Mouse (Mus musculus) MEL-GATA-1-ER (cell line): Measurements from ENCODE around the gene Vamp8.
A peak's percentile ranks its signal among the peaks of the same experiment; 100 is the strongest.

Experiments used
- DNase-seq: peaks from one replicate; pipeline ENCODE4 v3.0.0-alpha.2; 2012; ENCODE audit warnings: low read depth; ENCODE audit errors: extremely low read depth

The Vamp8 gene

GRCm38 (mm10) chr6:72354025-72354424 is 36.5 kb downstream of the Vamp8 start:
- no peak for DNase-seq

- DNase-seq = no peak
Observed at GRCm38 (mm10) chr6:72352636-72353405, 37.7 kb downstream of the Vamp8 start.

- no peak for DNase-seq
Observed at GRCm38 (mm10) chr6:72350214-72350613, 40.3 kb downstream of the Vamp8 start.

GRCm38 (mm10) chr6:72348411-72348810 is 42.1 kb downstream of the Vamp8 start:
- DNase-seq = no peak

GRCm38 (mm10) chr6:72347166-72347941 is 43.1 kb downstream of the Vamp8 start, which contains the start of gene 0610030E20Rik:
0610030E20Rik (plus strand) TSS chr6:72347317.
- DNase-seq = no peak

- no peak for DNase-seq
Observed at GRCm38 (mm10) chr6:72346261-72346660, 44.2 kb downstream of the Vamp8 start.

- peak; percentile 70 for DNase-seq
Observed at GRCm38 (mm10) chr6:72345633-72346032, 44.9 kb downstream of the Vamp8 start.

GRCm38 (mm10) chr6:72345074-72345567 is 45.4 kb downstream of the Vamp8 start, which contains the start of gene Usp39:
Usp39 (minus strand) TSS chr6:72345184.
- peak; percentile 93 for DNase-seq

- no peak for DNase-seq
Observed at GRCm38 (mm10) chr6:72344396-72345073, 46.0 kb downstream of the Vamp8 start.

GRCm38 (mm10) chr6:72340481-72340880 is 50.0 kb downstream of the Vamp8 start:
- DNase-seq = no peak
